19 mouse cellular contexts compared by ENCODE assay signal in genomic region chr3:143053286-143053993, GRCm38 (mm10).
DNase-seq lines count a peak whose midpoint lies in the region; ATAC-seq and TF ChIP-seq lines count a peak whose summit lies in the region.
"Had no signal": no experiment of that assay in that cellular context is flagged by ENCODE, and none has a peak within 500 bp of the region (broad histone marks: within the 10 kb centered on the region; RNA-seq: fewer than 3 reads in every experiment).

No protein-coding gene starts in this region.

- peak; percentile 68 for ATAC-seq in forebrain, postnatal 0 days
- 0 out of 2 replicates have a peak, but pooled peaks have one; percentile 36 for ATAC-seq in common myeloid progenitor, adult 5-6 weeks (replicated peaks; ENCODE audit: low read depth, poor library complexity, severe bottlenecking)
- ATAC-seq: intestine, embryonic 15.5 days had no signal

- H3K4me2 ChIP-seq in forebrain, postnatal 0 days (ENCODE audit: low read depth): no peak overlapping the region
- H3K4me2 ChIP-seq: hindbrain, embryonic 14.5 days; intestine, embryonic 15.5 days had no signal

- peak; percentile 11 for DNase-seq in forebrain, postnatal 0 days
- no peak for DNase-seq in forebrain, embryonic 10.5 days (ENCODE audit: extremely low spot score, low spot score)
- peak; percentile 72 for DNase-seq in lung, postnatal 10 days
- peak; percentile 3 for DNase-seq in telencephalon, adult 2 months (ENCODE audit: low read depth, low spot score)
- no peak for DNase-seq in adipocyte (ENCODE audit: low spot score)
- DNase-seq in heart, adult 8-10 months (ENCODE audit: low spot score): no peak
- DNase-seq: cerebellum, postnatal 36 days; gastrocnemius, postnatal 14 days; heart, adult 18-20 months; heart, postnatal 36 days; kidney, adult 9 months; kidney, postnatal 25 days; liver; thymus, postnatal 14 days had no signal

- no peaks in the 10 kb centered on the region for H3K4me1 ChIP-seq in forebrain, postnatal 0 days (ENCODE audit: insufficient read depth)
- no peaks in the 10 kb centered on the region for H3K4me1 ChIP-seq in forebrain, embryonic 10.5 days
- H3K4me1 ChIP-seq: embryonic facial prominence, embryonic 10.5 days; intestine, embryonic 15.5 days; midbrain, embryonic 10.5 days had no signal

- H3K9ac ChIP-seq in forebrain, postnatal 0 days: no peak overlapping the region
- H3K9ac ChIP-seq: hindbrain, embryonic 14.5 days; intestine, embryonic 15.5 days had no signal

- no peaks in the 10 kb centered on the region for H3K9me3 ChIP-seq in forebrain, postnatal 0 days (ENCODE audit: low read length)
- no peaks in the 10 kb centered on the region for H3K9me3 ChIP-seq in forebrain, embryonic 10.5 days
- H3K9me3 ChIP-seq: embryonic facial prominence, embryonic 10.5 days; intestine, embryonic 15.5 days; midbrain, embryonic 10.5 days had no signal

- WGBS in forebrain, postnatal 0 days: 58% methylated on average over 11 of the region's 11 CpGs
- WGBS in forebrain, embryonic 10.5 days: 90% methylated on average over 11 of the region's 11 CpGs

- no peak overlapping the region for H3K27ac ChIP-seq in forebrain, postnatal 0 days (ENCODE audit: low read depth, low read length)
- no peak overlapping the region for H3K27ac ChIP-seq in forebrain, embryonic 10.5 days
- H3K27ac ChIP-seq: embryonic facial prominence, embryonic 10.5 days; hindbrain, embryonic 14.5 days; intestine, embryonic 15.5 days; midbrain, embryonic 10.5 days had no signal

- no peaks in the 10 kb centered on the region for H3K27me3 ChIP-seq in forebrain, postnatal 0 days (ENCODE audit: insufficient read depth, low read length)
- no peaks in the 10 kb centered on the region for H3K27me3 ChIP-seq in forebrain, embryonic 10.5 days (ENCODE audit: poor library complexity, severe bottlenecking)
- H3K27me3 ChIP-seq: intestine, embryonic 15.5 days had no signal

- no peak for TF ChIP-seq CTCF in forebrain, postnatal 0 days (IDR thresholded peaks at IDR 0.05; ENCODE audit: low read depth)

- no peak overlapping the region for H3K4me3 ChIP-seq in forebrain, postnatal 0 days (ENCODE audit: low read depth, low read length)
- H3K4me3 ChIP-seq in forebrain, embryonic 10.5 days: no peak overlapping the region
- H3K4me3 ChIP-seq: embryonic facial prominence, embryonic 10.5 days; intestine, embryonic 15.5 days; midbrain, embryonic 10.5 days had no signal

- H3K36me3 ChIP-seq in forebrain, postnatal 0 days (ENCODE audit: insufficient read depth): no peaks in the 10 kb centered on the region
- H3K36me3 ChIP-seq in forebrain, embryonic 10.5 days (replicated peaks): no peaks in the 10 kb centered on the region
- H3K36me3 ChIP-seq: embryonic facial prominence, embryonic 10.5 days; intestine, embryonic 15.5 days; midbrain, embryonic 10.5 days had no signal

Comparison
In these comparisons a context has a peak if more than half of its experiments do, and no peak if none do; other contexts are left out.
1. DNase-seq: peak in forebrain, postnatal 0 days (single experiment), lung, postnatal 10 days (single experiment) and telencephalon, adult 2 months (single experiment); none in forebrain, embryonic 10.5 days (single experiment), adipocyte (single experiment) and heart, adult 8-10 months (single experiment).